Mouse (Mus musculus): ENCODE results near the gene Myo1a.

GRCm38 (mm10) chr10:127759181-127760110 lies 54.5 kb downstream of the Myo1a start, which contains the start of the genes Rdh1 and Rdh16f1:
- TF ChIP-seq POLR2A (IDR thresholded peaks at IDR 0.05; ENCODE audit: control insufficient read depth, low read depth, low read length) (no peak), CTCF (IDR thresholded peaks at IDR 0.05; ENCODE audit: control insufficient read depth, insufficient read depth, insufficient replicate concordance, low read depth, low read length) (no peak)

Data from testis, adult 2 months (tissue).